Mouse (Mus musculus) liver, adult 2 months (tissue): ENCODE results near the gene Fut7. TPM values are rescaled to one million over a fixed set of nuclear protein-coding genes. Genes with fewer than 3 reads are reported as not detected.

Source experiments
- DNase-seq: peaks from one replicate; pipeline ENCODE4 v3.0.0-alpha.2; 2011; ENCODE audit warnings: low read depth, low spot score; ENCODE audit errors: extremely low read depth
- H3K27ac ChIP-seq: fragments of 200-500 bp; replicated peaks from 2 replicates; pipeline ENCODE4 v1.5.1; 2012; ENCODE audit warnings: low read depth, mild to moderate bottlenecking, control low read depth, inconsistent platforms, low read length; ENCODE audit not compliant: insufficient read depth
- H3K27me3 ChIP-seq: fragments of 200-500 bp; 2 replicates; pipeline ENCODE4 v1.6.1; 2012; ENCODE audit warnings: mild to moderate bottlenecking, moderate library complexity, low read length, inconsistent platforms; ENCODE audit not compliant: control insufficient read depth, insufficient read depth
- H3K36me3 ChIP-seq: fragments of 200-500 bp; 2 replicates; pipeline ENCODE4 v1.6.1; 2012; ENCODE audit warnings: low read length, inconsistent platforms; ENCODE audit not compliant: control insufficient read depth, insufficient read depth
- H3K4me1 ChIP-seq: fragments of 200-500 bp; 2 replicates; pipeline ENCODE4 v1.6.1; 2011; ENCODE audit warnings: low read length; ENCODE audit not compliant: control insufficient read depth, insufficient read depth
- H3K4me3 ChIP-seq: fragments of 200-500 bp; 2 replicates; pipeline ENCODE4 v1.5.1; 2011; ENCODE audit warnings: low read depth, mild to moderate bottlenecking, control low read depth, low read length, moderate library complexity; ENCODE audit not compliant: insufficient read depth
- H3K79me2 ChIP-seq: fragments of 200-500 bp; 2 replicates; pipeline ENCODE4 v1.6.1; 2012; ENCODE audit warnings: inconsistent platforms, mild to moderate bottlenecking, low read length, moderate library complexity; ENCODE audit not compliant: control insufficient read depth, insufficient read depth
- H3K9ac ChIP-seq: fragments of 200-500 bp; 2 replicates; pipeline ENCODE4 v1.6.1; 2012; ENCODE audit warnings: low read depth, mild to moderate bottlenecking, control low read depth, inconsistent platforms, low read length
- CTCF ChIP-seq: fragments of 200-500 bp; IDR thresholded peaks from 2 replicates; pipeline ENCODE4 v1.5.1; 2011; ENCODE audit warnings: low read depth, low read length, control low read depth
- POLR2A ChIP-seq: fragments of 200-500 bp; IDR thresholded peaks from 2 replicates; pipeline ENCODE4 v1.6.1; 2011; ENCODE audit warnings: low read length, control low read depth; ENCODE audit not compliant: insufficient read depth; ENCODE audit errors: extremely low read depth
- WGBS: fragments of 180-500 bp; shearing (Covaris S2); methylation state at CpG from one replicate; pipeline ENCODE4 v1.1.7; 2018; 5-methylcytosine and 5-hydroxymethylcytosine counted together
- polyA plus RNA-seq: library from polyadenylated mRNA; depleted of rRNA; stranded (reverse); fragments of >200 nt; gene quantifications from 2 replicates; pipeline ENCODE4 v1.2.3, GENCODE M21; 2012; rRNA removed
- total RNA-seq: library from RNA; depleted of rRNA; stranded (reverse); fragments of >200 nt; gene quantifications from 2 replicates; pipeline ENCODE4 v1.2.3, GENCODE M21; 2014; rRNA removed

Gene Fut7
- 0.13 TPM in 1 of 2 replicates, not detected in the other for total RNA-seq
- 0.07 and 0.21 TPM in 2 replicates for polyA plus RNA-seq

- no peak for DNase-seq
- H3K9ac ChIP-seq: no peak within 1 kb of the TSS
- 54% methylated on average over 17 of the region's 17 CpGs for WGBS
- H3K79me2 ChIP-seq: no peaks in the 10 kb centered on the region
- TF ChIP-seq CTCF (no peak), POLR2A (no peak)
- no peaks in the 10 kb centered on the region for H3K36me3 ChIP-seq
- H3K27me3 ChIP-seq: no peaks in the 10 kb centered on the region
- H3K4me1 ChIP-seq: no peaks in the 10 kb centered on the region
- H3K27ac ChIP-seq: no peak within 1 kb of the TSS
- H3K4me3 ChIP-seq: no peak within 1 kb of the TSS
These were observed at the start of gene Fut7 for GRCm38 (mm10) chr2:25422587-25423410. Gene Fut7, plus strand, starts transcription at chr2:25423267.

DNA sequence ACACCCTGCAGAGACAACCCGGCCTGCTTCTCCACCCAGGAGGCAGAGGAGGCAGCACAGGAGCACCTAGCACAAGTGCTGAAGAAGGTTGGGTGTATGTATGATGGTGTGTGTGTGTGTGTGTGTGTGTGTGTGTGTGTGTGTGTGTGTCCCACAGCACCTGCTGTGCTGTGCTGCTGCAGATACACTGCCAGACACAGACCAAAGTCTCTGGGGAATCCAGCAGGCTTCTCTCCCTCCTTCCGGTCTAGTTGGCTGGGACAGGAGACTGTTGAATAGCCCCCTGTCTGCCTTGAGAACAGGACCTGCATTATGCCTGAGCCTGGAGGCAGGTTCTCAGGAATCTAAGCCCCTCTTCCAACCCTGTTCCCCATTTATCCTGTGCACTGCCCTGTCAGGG is 49.6 kb upstream of the Fut7 start:
- Histone ChIP-seq H3K79me2 (no peaks in the 10 kb centered on the region), H3K36me3 (no peaks in the 10 kb centered on the region), H3K27me3 (peaks cover 8% of the 10 kb centered on the region), H3K4me3 (no peak overlapping the region), H3K9ac (no peak overlapping the region), H3K27ac (no peak overlapping the region), H3K4me1 (peaks cover 5% of the 10 kb centered on the region; the same call in 1 of the 2 replicates)
- DNase-seq: no peak
- no peak for TF ChIP-seq CTCF
- no peak for TF ChIP-seq POLR2A
- WGBS: 73% methylated on average over 2 of the region's 2 CpGs

DNA sequence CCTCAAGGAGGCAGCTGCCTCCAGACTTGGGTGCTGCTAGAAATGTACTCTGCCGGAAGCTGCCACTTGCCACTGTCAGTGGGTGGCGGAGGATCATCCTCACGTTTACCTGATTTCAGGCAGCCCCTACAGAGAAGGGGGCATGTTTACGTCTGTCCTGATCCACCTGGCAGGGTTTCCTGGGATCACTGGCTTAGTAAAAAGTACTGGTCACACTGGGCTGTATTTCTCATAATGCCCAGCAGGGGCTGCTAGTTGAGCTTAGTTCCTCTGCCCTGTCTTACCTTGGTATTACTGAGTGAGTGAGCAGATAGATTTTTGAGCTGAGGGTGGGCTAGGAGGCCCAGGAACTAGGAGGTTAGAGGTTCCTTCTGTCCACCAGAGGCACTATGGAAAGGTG is 46.5 kb upstream of the Fut7 start:
- Histone ChIP-seq H3K4me1 (peaks cover 5% of the 10 kb centered on the region; the same call in 1 of the 2 replicates), H3K9ac (no peak overlapping the region), H3K27me3 (peaks cover 8% of the 10 kb centered on the region), H3K36me3 (no peaks in the 10 kb centered on the region), H3K4me3 (no peak overlapping the region), H3K27ac (no peak overlapping the region), H3K79me2 (no peaks in the 10 kb centered on the region)
- TF ChIP-seq CTCF (peak; percentile 62), POLR2A (no peak)
- WGBS: 65% methylated on average over 4 of the region's 4 CpGs
- DNase-seq: peak; percentile 33

DNA sequence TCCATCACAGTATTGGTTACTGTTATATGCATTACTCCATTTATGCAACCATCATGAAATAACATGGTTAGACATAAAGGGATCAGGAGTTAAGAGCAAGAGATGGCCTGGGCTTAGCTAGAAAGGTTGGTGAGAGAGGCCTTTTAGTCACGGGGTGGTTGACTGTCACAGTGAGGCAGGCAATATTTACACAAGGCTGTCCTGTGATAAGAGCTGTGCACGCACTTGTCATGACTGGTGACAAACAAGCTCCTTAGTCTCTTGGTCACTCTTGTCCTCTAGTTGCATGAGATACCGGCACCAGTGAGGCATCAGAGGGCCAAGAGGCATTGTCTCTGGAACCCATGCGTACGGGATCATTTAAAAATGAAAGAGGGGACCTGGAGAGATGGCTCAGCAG is 38.6 kb upstream of the Fut7 start:
- H3K27me3 ChIP-seq: no peaks in the 10 kb centered on the region; the same call in 1 of the 2 replicates
- H3K36me3 ChIP-seq: no peaks in the 10 kb centered on the region
- WGBS: 37% methylated on average over 5 of the region's 5 CpGs
- 0 out of 2 replicates have a peak, but pooled peaks cover 3% of the 10 kb centered on the region for H3K4me1 ChIP-seq
- H3K9ac ChIP-seq: no peak overlapping the region
- H3K27ac ChIP-seq: no peak overlapping the region
- TF ChIP-seq POLR2A (no peak), CTCF (no peak)
- H3K79me2 ChIP-seq: no peaks in the 10 kb centered on the region
- no peak overlapping the region for H3K4me3 ChIP-seq
- no peak for DNase-seq

- no peak overlapping the region for H3K27ac ChIP-seq
- DNase-seq: no peak
- TF ChIP-seq CTCF (no peak), POLR2A (no peak)
- H3K4me3 ChIP-seq: no peak overlapping the region
- H3K79me2 ChIP-seq: no peaks in the 10 kb centered on the region
- H3K4me1 ChIP-seq: peaks cover 1% of the 10 kb centered on the region; the same call in 1 of the 2 replicates
- 74% methylated on average over 5 of the region's 5 CpGs for WGBS
- no peaks in the 10 kb centered on the region for H3K36me3 ChIP-seq
- H3K27me3 ChIP-seq: no peaks in the 10 kb centered on the region
- H3K9ac ChIP-seq: no peak overlapping the region
These were observed 31.8 kb upstream of the Fut7 start for GRCm38 (mm10) chr2:25391266-25391665.
